Mouse (Mus musculus) stomach, embryonic 15.5 days (tissue): ENCODE results near the gene Hmmr. TPM values are rescaled to one million over a fixed set of nuclear protein-coding genes. Genes with fewer than 3 reads are reported as not detected.

Experiments
- ATAC-seq: fragments of 200-750 bp; cut with Nextera tagmentation; 2 replicates; pipeline ENCODE4 v1.8.0; 2017; ENCODE audit warnings: low read depth, moderate number of reproducible peaks, moderate TSS enrichment; ENCODE audit not compliant: insufficient read depth, low FRiP score
- H3K27ac ChIP-seq: fragments of 300-500 bp; sonication (generic); 2 replicates; pipeline ENCODE4 v1.5.1; 2015; ENCODE audit warnings: mild to moderate bottlenecking, inconsistent platforms
- H3K27me3 ChIP-seq: fragments of 300-500 bp; sonication (generic); replicated peaks from 2 replicates; pipeline ENCODE4 v1.6.1; 2015; ENCODE audit warnings: inconsistent platforms
- H3K36me3 ChIP-seq: fragments of 300-500 bp; sonication (generic); 2 replicates; pipeline ENCODE4 v1.6.1; 2015; ENCODE audit warnings: inconsistent platforms
- H3K4me1 ChIP-seq: fragments of 300-500 bp; sonication (generic); 2 replicates; pipeline ENCODE4 v1.6.1; 2015; ENCODE audit warnings: inconsistent platforms
- H3K4me2 ChIP-seq: fragments of 300-500 bp; sonication (generic); 2 replicates; pipeline ENCODE4 v1.6.1; 2015; ENCODE audit warnings: mild to moderate bottlenecking, inconsistent platforms
- H3K4me3 ChIP-seq: fragments of 300-500 bp; sonication (generic); replicated peaks from 2 replicates; pipeline ENCODE4 v1.5.1; 2015; ENCODE audit warnings: inconsistent platforms
- H3K9ac ChIP-seq: fragments of 300-500 bp; sonication (generic); 2 replicates; pipeline ENCODE4 v1.6.1; 2015; ENCODE audit warnings: inconsistent platforms
- H3K9me3 ChIP-seq: fragments of 300-500 bp; sonication (generic); 2 replicates; pipeline ENCODE4 v1.6.1; 2016; ENCODE audit warnings: inconsistent platforms
- WGBS: fragments of 180-500 bp; shearing (Covaris S2); methylation state at CpG from one replicate; pipeline ENCODE4 v1.1.7; 2015; 5-methylcytosine and 5-hydroxymethylcytosine counted together
- polyA plus RNA-seq: library from polyadenylated mRNA; unstranded; fragments of >200 nt; fragmentation: Nextera tagmentation; extraction: Ambion mirVana; gene quantifications from 2 replicates; pipeline ENCODE4 v1.2.1, GENCODE M21; 2015

The Hmmr gene
- 48.0 and 51.0 TPM in 2 replicates for polyA plus RNA-seq

- Histone ChIP-seq H3K4me1 (peaks cover 12% of the 10 kb centered on the region), H3K4me3 (peak within 1 kb of the TSS; percentile 96), H3K4me2 (peak within 1 kb of the TSS; percentile 81), H3K27ac (peak within 1 kb of the TSS; percentile 83), H3K27me3 (no peaks in the 10 kb centered on the region), H3K9ac (peak within 1 kb of the TSS; percentile 94), H3K9me3 (no peaks in the 10 kb centered on the region), H3K36me3 (peaks cover 13% of the 10 kb centered on the region)
- peak; percentile 99 for ATAC-seq
- under 1% methylated on average over 52 of the region's 52 CpGs for WGBS
Observed at GRCm38 (mm10) chr11:40733339-40734174, at the start of gene Hmmr, which contains the start of gene Nudcd2. Gene Hmmr, minus strand, starts transcription at chr11:40733422. Gene Nudcd2, plus strand, starts transcription at chr11:40733667.

GRCm38 (mm10) chr11:40781857-40782256 is 48.6 kb upstream of the Hmmr start:
- H3K4me2 ChIP-seq: no peak overlapping the region
- no peak overlapping the region for H3K27ac ChIP-seq
- no peak overlapping the region for H3K4me3 ChIP-seq
- H3K9ac ChIP-seq: no peak overlapping the region
- H3K36me3 ChIP-seq: no peaks in the 10 kb centered on the region
- no peaks in the 10 kb centered on the region for H3K27me3 ChIP-seq
- ATAC-seq: no peak
- 71% methylated on average over 2 of the region's 2 CpGs for WGBS
- H3K9me3 ChIP-seq: no peaks in the 10 kb centered on the region
- H3K4me1 ChIP-seq: no peaks in the 10 kb centered on the region

GRCm38 (mm10) chr11:40775315-40776269 is 42.4 kb upstream of the Hmmr start:
- Histone ChIP-seq H3K27ac (no peak overlapping the region), H3K4me3 (no peak overlapping the region), H3K4me1 (no peaks in the 10 kb centered on the region), H3K4me2 (0 out of 2 replicates have a peak overlapping the region, but pooled peaks have one; percentile 19), H3K9ac (no peak overlapping the region), H3K27me3 (no peaks in the 10 kb centered on the region), H3K36me3 (no peaks in the 10 kb centered on the region), H3K9me3 (no peaks in the 10 kb centered on the region)
- WGBS: 43% methylated on average over 12 of the region's 12 CpGs
- ATAC-seq: no peak

GRCm38 (mm10) chr11:40764690-40765089 is 31.5 kb upstream of the Hmmr start:
- Histone ChIP-seq H3K36me3 (no peaks in the 10 kb centered on the region), H3K27ac (no peak overlapping the region), H3K4me2 (no peak overlapping the region), H3K4me1 (no peaks in the 10 kb centered on the region), H3K27me3 (no peaks in the 10 kb centered on the region), H3K9ac (no peak overlapping the region), H3K9me3 (no peaks in the 10 kb centered on the region), H3K4me3 (no peak overlapping the region)
- WGBS: 76% methylated on average over 4 of the region's 4 CpGs
- ATAC-seq: no peak

DNA sequence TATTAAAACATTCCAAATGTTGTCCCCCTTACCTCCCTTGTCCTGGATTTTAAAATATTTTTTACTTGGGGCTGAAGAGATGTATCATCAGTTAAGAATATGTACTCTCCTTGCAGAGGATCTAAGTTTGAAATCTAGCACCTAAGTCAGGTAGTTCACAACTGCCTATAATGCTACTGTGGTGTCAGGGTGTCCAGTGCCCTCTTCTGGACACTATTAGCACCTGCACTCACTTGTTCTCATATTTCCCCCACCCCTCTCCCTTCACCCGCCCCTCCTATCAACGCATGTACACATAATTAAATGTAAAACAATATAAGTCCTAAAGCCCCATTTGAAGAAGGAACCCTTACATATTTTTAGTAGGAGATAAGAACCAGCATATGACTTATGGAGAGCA is 30.2 kb upstream of the Hmmr start:
- H3K4me1 ChIP-seq: no peaks in the 10 kb centered on the region
- ATAC-seq: peak; percentile 39; the same call in 1 of the 2 replicates
- no peaks in the 10 kb centered on the region for H3K27me3 ChIP-seq
- H3K9me3 ChIP-seq: no peaks in the 10 kb centered on the region
- H3K9ac ChIP-seq: no peak overlapping the region
- H3K27ac ChIP-seq: no peak overlapping the region
- WGBS: 34% methylated on average over 2 of the region's 2 CpGs
- no peak overlapping the region for H3K4me2 ChIP-seq
- no peak overlapping the region for H3K4me3 ChIP-seq
- no peaks in the 10 kb centered on the region for H3K36me3 ChIP-seq

- Histone ChIP-seq H3K4me3 (no peak overlapping the region), H3K4me2 (no peak overlapping the region), H3K27me3 (no peaks in the 10 kb centered on the region), H3K9ac (no peak overlapping the region), H3K4me1 (no peaks in the 10 kb centered on the region), H3K9me3 (no peaks in the 10 kb centered on the region), H3K27ac (no peak overlapping the region), H3K36me3 (no peaks in the 10 kb centered on the region)
- 85% methylated on average over 8 of the region's 8 CpGs for WGBS
- ATAC-seq: no peak
Observed at GRCm38 (mm10) chr11:40759896-40760295, 26.7 kb upstream of the Hmmr start.

- H3K27me3 ChIP-seq: no peaks in the 10 kb centered on the region
- no peak overlapping the region for H3K4me2 ChIP-seq
- no peaks in the 10 kb centered on the region for H3K9me3 ChIP-seq
- H3K27ac ChIP-seq: no peak overlapping the region
- WGBS: 83% methylated on average over 8 of the region's 8 CpGs
- H3K36me3 ChIP-seq: 0 out of 2 replicates have a peak, but pooled peaks cover 5% of the 10 kb centered on the region
- ATAC-seq: no peak
- H3K9ac ChIP-seq: no peak overlapping the region
- H3K4me3 ChIP-seq: no peak overlapping the region
- 0 out of 2 replicates have a peak, but pooled peaks cover 3% of the 10 kb centered on the region for H3K4me1 ChIP-seq
Observed at GRCm38 (mm10) chr11:40755968-40756367, 22.7 kb upstream of the Hmmr start.

- under 1% methylated on average over 25 of the region's 25 CpGs for WGBS
- ATAC-seq: peak; percentile 99
- Histone ChIP-seq H3K27ac (peak within 1 kb of the TSS; percentile 60), H3K36me3 (0 out of 2 replicates have a peak, but pooled peaks cover 5% of the 10 kb centered on the region), H3K4me1 (0 out of 2 replicates have a peak, but pooled peaks cover 3% of the 10 kb centered on the region), H3K9ac (peak within 1 kb of the TSS; percentile 77), H3K4me2 (peak within 1 kb of the TSS; percentile 64), H3K27me3 (no peaks in the 10 kb centered on the region), H3K9me3 (no peaks in the 10 kb centered on the region), H3K4me3 (peak within 1 kb of the TSS; percentile 81)
Observed at GRCm38 (mm10) chr11:40755109-40755627, 21.9 kb upstream of the Hmmr start, which contains the start of gene Ccng1. Gene Ccng1, minus strand, starts transcription at chr11:40755311.

- no peaks in the 10 kb centered on the region for H3K9me3 ChIP-seq
- 0 out of 2 replicates have a peak, but pooled peaks cover 7% of the 10 kb centered on the region for H3K36me3 ChIP-seq
- WGBS: 3% methylated on average over 19 of the region's 19 CpGs
- H3K27me3 ChIP-seq: no peaks in the 10 kb centered on the region
- peak; percentile 40 for ATAC-seq
- H3K4me3 ChIP-seq: peak overlapping the region; percentile 81
- 0 out of 2 replicates have a peak, but pooled peaks cover 3% of the 10 kb centered on the region for H3K4me1 ChIP-seq
- H3K27ac ChIP-seq: peak overlapping the region; percentile 60
- peak overlapping the region; percentile 64 for H3K4me2 ChIP-seq
- peak overlapping the region; percentile 77 for H3K9ac ChIP-seq
Observed at GRCm38 (mm10) chr11:40754664-40755107, 21.5 kb upstream of the Hmmr start.

DNA sequence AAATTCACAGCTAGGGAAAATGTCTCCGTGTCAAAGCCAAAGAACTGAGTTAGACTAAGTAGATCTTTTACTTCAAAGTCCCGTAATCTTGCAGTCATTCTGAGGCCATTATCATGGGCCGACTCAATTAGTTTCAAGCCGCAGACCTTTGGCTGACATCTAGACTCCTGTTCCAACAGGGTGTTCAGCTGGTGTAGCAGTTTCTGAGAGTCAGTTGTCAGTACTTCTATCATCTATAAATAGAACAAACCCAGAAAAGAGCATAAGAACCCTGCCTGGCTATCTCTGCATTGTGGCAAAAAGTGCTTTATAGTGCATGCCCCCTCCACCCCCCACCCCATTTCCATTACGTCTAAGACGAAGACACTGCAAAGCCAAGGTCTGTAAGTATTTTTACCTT is 20.6 kb upstream of the Hmmr start:
- Histone ChIP-seq H3K27ac (no peak overlapping the region), H3K9ac (no peak overlapping the region), H3K4me1 (0 out of 2 replicates have a peak, but pooled peaks cover 3% of the 10 kb centered on the region), H3K27me3 (no peaks in the 10 kb centered on the region), H3K4me3 (no peak overlapping the region; the same call in 1 of the 2 replicates), H3K9me3 (no peaks in the 10 kb centered on the region), H3K4me2 (peak overlapping the region; percentile 64), H3K36me3 (0 out of 2 replicates have a peak, but pooled peaks cover 10% of the 10 kb centered on the region)
- 41% methylated on average over 6 of the region's 6 CpGs for WGBS
- ATAC-seq: no peak

- Histone ChIP-seq H3K9me3 (no peaks in the 10 kb centered on the region), H3K27ac (no peak overlapping the region), H3K4me3 (no peak overlapping the region), H3K4me1 (no peaks in the 10 kb centered on the region), H3K36me3 (0 out of 2 replicates have a peak, but pooled peaks cover 10% of the 10 kb centered on the region), H3K4me2 (no peak overlapping the region), H3K27me3 (no peaks in the 10 kb centered on the region), H3K9ac (no peak overlapping the region)
- 71% methylated on average over 2 of the region's 2 CpGs for WGBS
- no peak for ATAC-seq
Observed at GRCm38 (mm10) chr11:40747716-40748115, 14.5 kb upstream of the Hmmr start.
